12 mouse cellular contexts compared by ENCODE assay signal in genomic region chr2:59706806-59707205, GRCm38 (mm10).
DNase-seq lines count a peak whose midpoint lies in the region; ATAC-seq and TF ChIP-seq lines count a peak whose summit lies in the region.
"Had no signal": no experiment of that assay in that cellular context is flagged by ENCODE, and none has a peak within 500 bp of the region (broad histone marks: within the 10 kb centered on the region; RNA-seq: fewer than 3 reads in every experiment).

No protein-coding gene starts in this region.

- no peak overlapping the region for H3K4me3 ChIP-seq in heart, embryonic 13.5 days
- H3K4me3 ChIP-seq in lung, embryonic 14.5 days (ENCODE audit: low read depth, low read length) = no peak overlapping the region
- no peak overlapping the region for H3K4me3 ChIP-seq in kidney, embryonic 16.5 days (ENCODE audit: low read length)
- H3K4me3 ChIP-seq in stomach, embryonic 15.5 days (replicated peaks) = no peak overlapping the region
- H3K4me3 ChIP-seq: neural tube, embryonic 13.5 days had no signal

- H3K36me3 ChIP-seq in heart, embryonic 13.5 days = peaks cover 17% of the 10 kb centered on the region
- no peaks in the 10 kb centered on the region for H3K36me3 ChIP-seq in lung, embryonic 14.5 days (ENCODE audit: insufficient read depth)
- H3K36me3 ChIP-seq in kidney, embryonic 16.5 days (ENCODE audit: insufficient read depth, low read length) = peaks cover 11% of the 10 kb centered on the region; the same call in 1 of the 2 replicates
- H3K36me3 ChIP-seq in stomach, embryonic 15.5 days = no peaks in the 10 kb centered on the region
- H3K36me3 ChIP-seq: neural tube, embryonic 13.5 days had no signal

- H3K4me1 ChIP-seq in heart, embryonic 13.5 days = peaks cover 32% of the 10 kb centered on the region
- H3K4me1 ChIP-seq in lung, embryonic 14.5 days (ENCODE audit: insufficient read depth) = no peaks in the 10 kb centered on the region
- H3K4me1 ChIP-seq in kidney, embryonic 16.5 days (ENCODE audit: insufficient read depth, low read length) = peaks cover 13% of the 10 kb centered on the region
- peaks cover 8% of the 10 kb centered on the region; the same call in 1 of the 2 replicates for H3K4me1 ChIP-seq in stomach, embryonic 15.5 days
- H3K4me1 ChIP-seq: neural tube, embryonic 13.5 days had no signal

- H3K9me3 ChIP-seq in heart, embryonic 13.5 days = no peaks in the 10 kb centered on the region
- H3K9me3 ChIP-seq in lung, embryonic 14.5 days (ENCODE audit: low read depth, low read length) = no peaks in the 10 kb centered on the region
- H3K9me3 ChIP-seq in kidney, embryonic 16.5 days (ENCODE audit: low read length) = no peaks in the 10 kb centered on the region
- H3K9me3 ChIP-seq in stomach, embryonic 15.5 days = no peaks in the 10 kb centered on the region
- H3K9me3 ChIP-seq: neural tube, embryonic 13.5 days had no signal

- no peak overlapping the region for H3K4me2 ChIP-seq in heart, embryonic 13.5 days
- H3K4me2 ChIP-seq in lung, embryonic 14.5 days = no peak overlapping the region
- H3K4me2 ChIP-seq in kidney, embryonic 16.5 days (replicated peaks; ENCODE audit: low read depth, low read length) = no peak overlapping the region
- no peak overlapping the region for H3K4me2 ChIP-seq in stomach, embryonic 15.5 days
- H3K4me2 ChIP-seq: neural tube, embryonic 13.5 days had no signal

- H3K9ac ChIP-seq in heart, embryonic 13.5 days = no peak overlapping the region
- H3K9ac ChIP-seq in lung, embryonic 14.5 days = no peak overlapping the region
- H3K9ac ChIP-seq in kidney, embryonic 16.5 days (replicated peaks; ENCODE audit: low read length) = no peak overlapping the region
- no peak overlapping the region for H3K9ac ChIP-seq in stomach, embryonic 15.5 days
- H3K9ac ChIP-seq: neural tube, embryonic 13.5 days had no signal

- DNase-seq in heart, adult 8-10 months (ENCODE audit: low spot score) = no peak
- peak; percentile 68 for DNase-seq in lung, embryonic 14.5 days
- DNase-seq in lung, postnatal 36 days = no peak
- DNase-seq in B cell, adult 2 months = no peak
- DNase-seq: cerebellum, adult 9-11 months; gastrocnemius, postnatal 14 days; retina, postnatal 1 day had no signal

- WGBS in heart, embryonic 13.5 days = 65% methylated on average over 12 of the region's 12 CpGs
- 59% methylated on average over 12 of the region's 12 CpGs for WGBS in lung, embryonic 14.5 days
- WGBS in kidney, embryonic 16.5 days = 68% methylated on average over 12 of the region's 12 CpGs
- WGBS in stomach, embryonic 15.5 days = 72% methylated on average over 12 of the region's 12 CpGs

- no peak for TF ChIP-seq CTCF in lung, embryonic 14.5 days (IDR thresholded peaks at IDR 0.05; ENCODE audit: low read depth)

- H3K27me3 ChIP-seq in heart, embryonic 13.5 days (replicated peaks) = no peaks in the 10 kb centered on the region
- H3K27me3 ChIP-seq in lung, embryonic 14.5 days (ENCODE audit: insufficient read depth, low read length) = no peaks in the 10 kb centered on the region
- H3K27me3 ChIP-seq in kidney, embryonic 16.5 days (ENCODE audit: insufficient read depth, low read length) = no peaks in the 10 kb centered on the region
- H3K27me3 ChIP-seq in stomach, embryonic 15.5 days (replicated peaks) = no peaks in the 10 kb centered on the region
- H3K27me3 ChIP-seq: neural tube, embryonic 13.5 days had no signal

- 0 out of 2 replicates have a peak overlapping the region, but pooled peaks have one; percentile 70 for H3K27ac ChIP-seq in heart, embryonic 13.5 days (replicated peaks)
- no peak overlapping the region for H3K27ac ChIP-seq in lung, embryonic 14.5 days (ENCODE audit: low read depth)
- H3K27ac ChIP-seq in kidney, embryonic 16.5 days (ENCODE audit: low read length) = no peak overlapping the region
- H3K27ac ChIP-seq in stomach, embryonic 15.5 days = no peak overlapping the region
- H3K27ac ChIP-seq: neural tube, embryonic 13.5 days had no signal

- no peak for ATAC-seq in heart, embryonic 13.5 days (ENCODE audit: extremely low read depth, insufficient number of reproducible peaks, low FRiP score, low TSS enrichment)
- ATAC-seq in lung, embryonic 14.5 days (ENCODE audit: insufficient read depth) = peak; percentile 64
- ATAC-seq in kidney, embryonic 16.5 days (ENCODE audit: low FRiP score, low TSS enrichment) = peak; percentile 71
- peak; percentile 50; the same call in 1 of the 2 replicates for ATAC-seq in stomach, embryonic 15.5 days (ENCODE audit: insufficient read depth, low FRiP score, low read depth)
- ATAC-seq: CD4-positive, CD25-positive, alpha-beta regulatory T cell, adult 4 months had no signal
